Mouse (Mus musculus): ENCODE measurements around the gene Itgb2. TPM values are rescaled to one million over a fixed set of nuclear protein-coding genes. Genes with fewer than 3 reads are reported as not detected.

The Itgb2 gene
- polyA plus RNA-seq, 1 experiment from 2014 or later: 0.67 TPM

GRCm38 (mm10) chr10:77586637-77587036, 56.6 kb downstream of the Itgb2 start:
- no peak for ATAC-seq
- Histone ChIP-seq H3K36me3 (ENCODE audit: control insufficient read depth, insufficient read depth, low read length) (peaks cover 32% of the 10 kb centered on the region), H3K27ac (ENCODE audit: low read depth, low read length) (no peak overlapping the region), H3K4me3 (ENCODE audit: low read depth, low read length) (no peak overlapping the region), H3K9me3 (replicated peaks; ENCODE audit: control insufficient read depth, low read length) (no peaks in the 10 kb centered on the region), H3K4me1 (ENCODE audit: control insufficient read depth, insufficient read depth, low read length) (peaks cover 11% of the 10 kb centered on the region; the same call in 1 of the 2 replicates), H3K27me3 (replicated peaks; ENCODE audit: control insufficient read depth, insufficient read depth, low read length) (no peaks in the 10 kb centered on the region), H3K9ac (ENCODE audit: low read length) (no peak overlapping the region), H3K4me2 (ENCODE audit: low read length) (no peak overlapping the region)
- 99% methylated on average over 3 of the region's 3 CpGs for WGBS
- no peak for DNase-seq (ENCODE audit: low spot score)

DNA sequence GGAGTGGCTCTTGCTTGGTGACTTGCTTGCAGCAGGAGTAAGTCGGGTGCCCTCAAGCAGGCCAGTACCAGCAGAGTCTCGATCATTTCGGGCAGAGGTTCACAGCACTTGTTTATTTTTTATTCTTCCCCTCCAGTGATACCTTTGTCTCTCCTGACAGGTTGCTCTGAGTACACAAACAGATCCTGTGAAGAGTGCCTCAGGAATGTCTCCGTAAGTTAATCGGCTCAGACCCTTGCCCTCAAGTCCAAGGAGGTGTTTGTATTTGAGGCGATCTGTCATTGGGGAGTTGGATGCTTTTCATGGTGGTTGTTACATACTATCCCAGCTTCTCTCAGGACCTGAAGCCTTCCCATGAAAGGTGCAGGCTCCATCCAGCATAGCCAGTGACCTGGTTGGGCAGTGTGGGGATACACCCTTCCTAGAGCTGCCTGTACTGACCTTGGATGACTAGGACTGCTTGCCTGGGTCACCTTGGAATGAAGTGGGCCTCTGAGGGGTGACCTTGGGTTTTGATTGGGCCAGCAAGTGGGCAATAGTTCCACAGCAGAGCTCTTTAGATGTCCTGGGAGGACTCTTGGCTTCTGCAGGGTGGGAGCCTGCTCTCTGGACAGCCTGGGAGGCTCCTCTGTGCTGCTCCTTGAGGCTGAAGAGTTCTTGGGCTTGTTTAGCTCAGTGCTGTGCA, 57.2 kb downstream of the Itgb2 start:
- no peaks in the 10 kb centered on the region for H3K27me3 ChIP-seq (replicated peaks; ENCODE audit: control insufficient read depth, insufficient read depth, low read length)
- 94% methylated on average over 6 of the region's 6 CpGs for WGBS
- peaks cover 38% of the 10 kb centered on the region for H3K36me3 ChIP-seq (ENCODE audit: control insufficient read depth, insufficient read depth, low read length)
- H3K27ac ChIP-seq (ENCODE audit: low read depth, low read length): no peak overlapping the region
- peaks cover 9% of the 10 kb centered on the region; the same call in 1 of the 2 replicates for H3K4me1 ChIP-seq (ENCODE audit: control insufficient read depth, insufficient read depth, low read length)
- no peak overlapping the region for H3K9ac ChIP-seq (ENCODE audit: low read length)
- DNase-seq (ENCODE audit: low spot score): no peak
- no peak for ATAC-seq
- H3K9me3 ChIP-seq (replicated peaks; ENCODE audit: control insufficient read depth, low read length): no peaks in the 10 kb centered on the region
- no peak overlapping the region for H3K4me2 ChIP-seq (ENCODE audit: low read length)
- no peak overlapping the region for H3K4me3 ChIP-seq (ENCODE audit: low read depth, low read length)

GRCm38 (mm10) chr10:77588036-77588435, 58.0 kb downstream of the Itgb2 start:
- DNase-seq (ENCODE audit: low spot score) (no peak), ATAC-seq (no peak)
- no peaks in the 10 kb centered on the region for H3K9me3 ChIP-seq (replicated peaks; ENCODE audit: control insufficient read depth, low read length)
- 95% methylated on average over 2 of the region's 2 CpGs for WGBS
- no peak overlapping the region for H3K27ac ChIP-seq (ENCODE audit: low read depth, low read length)
- no peak overlapping the region for H3K4me3 ChIP-seq (ENCODE audit: low read depth, low read length)
- peaks cover 46% of the 10 kb centered on the region for H3K36me3 ChIP-seq (ENCODE audit: control insufficient read depth, insufficient read depth, low read length)
- peaks cover 3% of the 10 kb centered on the region; the same call in 1 of the 2 replicates for H3K4me1 ChIP-seq (ENCODE audit: control insufficient read depth, insufficient read depth, low read length)
- H3K9ac ChIP-seq (ENCODE audit: low read length): no peak overlapping the region; the same call in 1 of the 2 replicates
- H3K4me2 ChIP-seq (ENCODE audit: low read length): no peak overlapping the region
- no peaks in the 10 kb centered on the region for H3K27me3 ChIP-seq (replicated peaks; ENCODE audit: control insufficient read depth, insufficient read depth, low read length)

DNA sequence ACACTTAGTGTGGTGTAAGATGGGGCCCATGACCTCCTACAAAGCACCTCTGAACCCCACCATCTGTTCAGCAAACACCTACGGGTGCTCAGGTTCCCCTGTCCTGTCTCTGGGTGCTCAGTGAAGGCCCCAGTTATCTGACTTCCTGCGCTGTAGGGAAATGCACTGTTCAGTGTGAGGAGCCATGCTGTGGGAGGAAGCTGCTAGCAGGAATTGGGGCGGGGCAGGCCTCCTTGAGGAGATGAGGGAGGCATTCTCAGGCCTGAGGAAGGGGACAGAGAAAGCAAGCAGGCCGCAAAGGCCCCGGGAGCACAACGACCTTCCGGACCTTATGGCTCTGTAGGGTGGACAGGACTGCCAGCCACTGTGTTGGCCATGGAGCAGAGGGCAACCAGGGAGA, 59.1 kb downstream of the Itgb2 start:
- no peak overlapping the region for H3K4me3 ChIP-seq (ENCODE audit: low read depth, low read length)
- H3K4me2 ChIP-seq (ENCODE audit: low read length): no peak overlapping the region
- DNase-seq (ENCODE audit: low spot score) (no peak), ATAC-seq (no peak)
- no peak overlapping the region for H3K9ac ChIP-seq (ENCODE audit: low read length)
- H3K27ac ChIP-seq (ENCODE audit: low read depth, low read length): no peak overlapping the region
- no peaks in the 10 kb centered on the region for H3K4me1 ChIP-seq (ENCODE audit: control insufficient read depth, insufficient read depth, low read length)
- no peaks in the 10 kb centered on the region for H3K27me3 ChIP-seq (replicated peaks; ENCODE audit: control insufficient read depth, insufficient read depth, low read length)
- H3K9me3 ChIP-seq (replicated peaks; ENCODE audit: control insufficient read depth, low read length): no peaks in the 10 kb centered on the region
- H3K36me3 ChIP-seq (ENCODE audit: control insufficient read depth, insufficient read depth, low read length): peaks cover 57% of the 10 kb centered on the region
- 89% methylated on average over 7 of the region's 7 CpGs for WGBS

DNA sequence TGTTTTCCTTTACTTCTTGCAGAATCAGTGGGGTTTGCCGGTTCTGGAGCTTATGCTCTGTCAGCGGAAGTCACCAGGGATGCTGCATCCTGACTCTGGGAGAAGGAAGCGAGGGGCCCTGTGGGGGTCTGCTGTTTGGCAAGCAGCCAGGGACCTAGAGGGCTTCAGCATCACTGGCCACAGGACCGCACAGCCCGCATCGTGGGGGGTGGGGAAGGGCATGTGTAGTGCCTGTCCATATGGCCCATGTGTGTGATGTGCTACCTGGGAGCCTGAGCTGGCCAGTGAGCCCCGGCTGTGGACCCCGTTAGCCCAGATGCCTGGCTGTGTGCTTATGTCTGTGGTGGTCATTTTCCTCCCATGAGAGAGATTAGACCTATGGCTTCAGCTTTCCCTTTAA, 59.7 kb downstream of the Itgb2 start:
- no peak overlapping the region for H3K27ac ChIP-seq (ENCODE audit: low read depth, low read length)
- peaks cover 62% of the 10 kb centered on the region for H3K36me3 ChIP-seq (ENCODE audit: control insufficient read depth, insufficient read depth, low read length)
- H3K4me2 ChIP-seq (ENCODE audit: low read length): no peak overlapping the region
- no peak overlapping the region for H3K4me3 ChIP-seq (ENCODE audit: low read depth, low read length)
- no peaks in the 10 kb centered on the region for H3K27me3 ChIP-seq (replicated peaks; ENCODE audit: control insufficient read depth, insufficient read depth, low read length)
- no peaks in the 10 kb centered on the region for H3K4me1 ChIP-seq (ENCODE audit: control insufficient read depth, insufficient read depth, low read length)
- no peak for ATAC-seq
- H3K9ac ChIP-seq (ENCODE audit: low read length): no peak overlapping the region
- DNase-seq (ENCODE audit: low spot score): no peak
- no peaks in the 10 kb centered on the region for H3K9me3 ChIP-seq (replicated peaks; ENCODE audit: control insufficient read depth, low read length)
- 81% methylated on average over 8 of the region's 8 CpGs for WGBS

DNA sequence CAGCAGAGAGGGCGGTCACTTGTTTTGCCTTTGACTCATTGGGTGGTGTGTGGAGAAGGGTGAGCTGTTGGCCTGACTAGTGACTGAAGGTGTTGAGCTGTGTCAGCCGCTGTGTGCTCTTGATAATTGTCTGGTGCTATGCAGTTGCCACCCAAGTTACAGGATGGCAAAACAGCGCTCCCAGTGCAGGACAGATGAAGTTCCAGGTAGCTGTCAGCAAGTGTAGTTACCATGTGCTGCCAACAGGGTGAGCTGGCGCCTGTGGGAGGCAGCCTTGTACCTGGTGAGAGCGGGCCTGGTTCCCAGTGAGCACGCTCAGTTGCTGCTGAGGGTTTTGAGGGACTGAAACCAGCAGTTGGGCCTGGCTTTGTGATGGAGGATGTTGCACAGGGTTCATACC, 60.8 kb downstream of the Itgb2 start:
- H3K4me2 ChIP-seq (ENCODE audit: low read length): no peak overlapping the region
- H3K4me1 ChIP-seq (ENCODE audit: control insufficient read depth, insufficient read depth, low read length): no peaks in the 10 kb centered on the region
- no peak overlapping the region for H3K9ac ChIP-seq (ENCODE audit: low read length)
- no peaks in the 10 kb centered on the region for H3K9me3 ChIP-seq (replicated peaks; ENCODE audit: control insufficient read depth, low read length)
- no peaks in the 10 kb centered on the region for H3K27me3 ChIP-seq (replicated peaks; ENCODE audit: control insufficient read depth, insufficient read depth, low read length)
- 37% methylated on average over 6 of the region's 6 CpGs for WGBS
- DNase-seq (ENCODE audit: low spot score) (peak; percentile 44), ATAC-seq (0 out of 2 replicates have a peak, but pooled peaks have one; percentile 20)
- peaks cover 70% of the 10 kb centered on the region for H3K36me3 ChIP-seq (ENCODE audit: control insufficient read depth, insufficient read depth, low read length)
- no peak overlapping the region for H3K27ac ChIP-seq (ENCODE audit: low read depth, low read length)
- no peak overlapping the region for H3K4me3 ChIP-seq (ENCODE audit: low read depth, low read length)

- no peaks in the 10 kb centered on the region for H3K9me3 ChIP-seq (replicated peaks; ENCODE audit: control insufficient read depth, low read length)
- no peak overlapping the region for H3K9ac ChIP-seq (ENCODE audit: low read length)
- DNase-seq (ENCODE audit: low spot score): no peak
- H3K27ac ChIP-seq (ENCODE audit: low read depth, low read length): no peak overlapping the region
- H3K36me3 ChIP-seq (ENCODE audit: control insufficient read depth, insufficient read depth, low read length): peaks cover 74% of the 10 kb centered on the region
- no peak overlapping the region for H3K4me3 ChIP-seq (ENCODE audit: low read depth, low read length)
- WGBS: 46% methylated on average over 6 of the region's 6 CpGs
- no peaks in the 10 kb centered on the region for H3K27me3 ChIP-seq (replicated peaks; ENCODE audit: control insufficient read depth, insufficient read depth, low read length)
- H3K4me2 ChIP-seq (ENCODE audit: low read length): no peak overlapping the region
- H3K4me1 ChIP-seq (ENCODE audit: control insufficient read depth, insufficient read depth, low read length): no peaks in the 10 kb centered on the region
- ATAC-seq: no peak
Observed at GRCm38 (mm10) chr10:77591546-77591945, 61.5 kb downstream of the Itgb2 start.

GRCm38 (mm10) chr10:77596060-77596459, 66.0 kb downstream of the Itgb2 start:
- Histone ChIP-seq H3K4me1 (ENCODE audit: control insufficient read depth, insufficient read depth, low read length) (no peaks in the 10 kb centered on the region), H3K27ac (ENCODE audit: low read depth, low read length) (no peak overlapping the region), H3K36me3 (ENCODE audit: control insufficient read depth, insufficient read depth, low read length) (peaks cover 71% of the 10 kb centered on the region), H3K9ac (ENCODE audit: low read length) (no peak overlapping the region), H3K27me3 (replicated peaks; ENCODE audit: control insufficient read depth, insufficient read depth, low read length) (no peaks in the 10 kb centered on the region), H3K4me2 (ENCODE audit: low read length) (no peak overlapping the region), H3K9me3 (replicated peaks; ENCODE audit: control insufficient read depth, low read length) (no peaks in the 10 kb centered on the region), H3K4me3 (ENCODE audit: low read depth, low read length) (no peak overlapping the region)
- 88% methylated on average over 2 of the region's 2 CpGs for WGBS
- DNase-seq (ENCODE audit: low spot score) (no peak), ATAC-seq (no peak)

DNA sequence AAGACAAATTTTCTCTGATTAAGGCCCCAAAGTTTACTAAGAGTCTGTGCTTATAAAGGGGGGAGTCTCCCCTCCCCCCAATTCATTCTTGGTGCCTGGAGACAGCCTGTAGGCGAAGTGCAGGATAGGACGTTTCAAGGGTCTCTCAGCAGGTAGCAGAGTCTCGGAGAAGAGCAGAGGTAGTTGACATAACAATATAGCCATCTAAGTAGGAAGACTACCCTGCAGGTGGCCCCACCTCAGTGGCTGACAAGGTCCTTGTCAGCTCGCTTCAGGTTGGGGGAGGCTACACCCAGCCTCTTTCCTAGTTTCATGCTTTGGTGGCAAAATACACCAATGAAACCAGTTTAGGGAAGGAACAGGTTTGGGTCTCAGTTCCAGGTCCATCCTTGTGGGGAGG, 73.0 kb downstream of the Itgb2 start:
- no peak for ATAC-seq

More for the DNA sequence above, 73.0 kb downstream of the Itgb2 start:
- Histone ChIP-seq H3K4me2 (ENCODE audit: low read length) (no peak overlapping the region), H3K36me3 (ENCODE audit: control insufficient read depth, insufficient read depth, low read length) (peaks cover 14% of the 10 kb centered on the region), H3K27me3 (replicated peaks; ENCODE audit: control insufficient read depth, insufficient read depth, low read length) (no peaks in the 10 kb centered on the region), H3K4me3 (ENCODE audit: low read depth, low read length) (no peak overlapping the region), H3K9me3 (replicated peaks; ENCODE audit: control insufficient read depth, low read length) (no peaks in the 10 kb centered on the region), H3K27ac (ENCODE audit: low read depth, low read length) (no peak overlapping the region), H3K4me1 (ENCODE audit: control insufficient read depth, insufficient read depth, low read length) (peaks cover 12% of the 10 kb centered on the region), H3K9ac (ENCODE audit: low read length) (no peak overlapping the region)
- DNase-seq (ENCODE audit: low spot score): no peak
- 49% methylated on average over 4 of the region's 4 CpGs for WGBS
